Mouse (Mus musculus): ENCODE results near the gene Rffl.
"Not testable (repeated sequence)": the region's sequence is repeated elsewhere in the genome, so short reads cannot be mapped to it uniquely, and the experiment has no call there.

Rffl gene

DNA sequence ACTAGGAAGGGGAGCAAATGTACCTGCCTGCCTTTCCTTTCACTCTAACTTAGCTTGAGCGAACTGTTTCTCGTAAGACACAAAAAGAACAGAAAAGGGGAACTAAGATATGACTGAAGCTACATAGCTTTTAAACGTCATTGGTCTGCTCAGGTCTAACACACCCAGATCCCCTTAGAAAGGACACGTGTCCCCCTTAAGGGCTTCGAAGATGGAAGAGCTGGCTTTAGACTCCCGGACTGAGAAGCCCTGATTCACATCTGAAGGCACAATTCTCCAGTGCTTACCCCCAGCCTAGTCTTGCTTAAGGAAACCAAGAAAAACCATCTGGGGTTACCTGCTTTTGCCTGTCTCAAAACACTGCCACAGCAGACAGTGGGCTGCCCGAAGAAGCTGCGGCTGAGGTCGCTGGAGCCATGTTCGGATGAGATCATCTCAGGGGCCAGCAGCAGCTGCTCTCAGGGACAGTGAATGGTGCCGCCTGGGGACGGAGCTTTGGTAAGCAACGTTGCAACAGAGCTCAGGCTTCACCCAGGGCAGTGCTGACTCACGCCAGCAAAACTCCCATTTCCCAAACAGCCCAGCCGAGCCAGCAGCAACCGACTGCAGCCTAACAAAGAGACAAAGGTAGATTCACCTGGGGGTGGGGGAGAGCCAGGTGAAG lies 25.5 kb downstream of the Rffl start:
- DNase-seq (ENCODE audit: low spot score) = no peak

GRCm38 (mm10) chr11:82844771-82845414 lies 26.1 kb downstream of the Rffl start:
- no peak for DNase-seq (ENCODE audit: low spot score)

DNA sequence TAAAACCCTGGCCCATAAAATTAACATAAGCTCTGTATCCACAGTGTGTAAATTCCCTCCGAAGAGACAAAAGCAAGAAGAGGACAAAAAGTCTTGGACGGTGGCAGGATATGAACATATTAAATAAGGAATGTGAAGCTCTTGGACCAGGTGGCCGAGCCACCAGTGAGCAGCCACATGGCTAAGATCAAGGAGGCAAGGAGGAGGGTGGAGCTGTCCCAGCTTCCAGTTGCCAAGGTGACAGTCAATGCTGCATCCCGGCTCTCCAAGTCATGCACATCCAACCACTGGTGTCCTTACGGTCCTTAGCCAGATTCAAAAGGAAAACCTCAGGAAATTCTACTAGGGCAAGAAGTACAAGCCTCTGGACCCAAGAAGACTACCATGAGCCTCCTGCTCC lies 32.5 kb downstream of the Rffl start:
- no peak for DNase-seq (ENCODE audit: low spot score)

GRCm38 (mm10) chr11:82837848-82838247 lies 33.2 kb downstream of the Rffl start:
- no peak for DNase-seq (ENCODE audit: low spot score)

DNA sequence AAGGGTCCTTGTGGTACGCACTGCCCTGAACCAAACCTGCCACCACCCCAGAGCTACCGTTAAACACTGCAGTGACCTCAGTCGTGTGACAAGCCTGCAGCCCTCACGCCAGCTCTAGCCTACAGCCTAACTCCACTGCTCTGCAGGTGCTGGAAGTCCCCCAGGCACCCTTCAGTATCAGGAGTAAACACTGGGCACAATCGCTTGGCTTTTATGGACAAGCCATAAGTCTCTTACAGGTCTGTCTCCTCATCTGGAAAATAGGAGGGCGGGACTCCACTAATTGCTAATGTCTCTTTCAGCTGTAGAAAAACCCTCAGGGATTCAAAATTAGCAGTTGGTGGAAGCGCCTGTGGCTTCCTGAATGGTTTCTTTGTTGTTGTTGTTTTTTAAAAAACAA lies 33.8 kb downstream of the Rffl start:
- DNase-seq (ENCODE audit: low spot score) = no peak

- no peak for DNase-seq (ENCODE audit: low spot score)
These were observed 35.2 kb downstream of the Rffl start for GRCm38 (mm10) chr11:82835616-82836432.

DNA sequence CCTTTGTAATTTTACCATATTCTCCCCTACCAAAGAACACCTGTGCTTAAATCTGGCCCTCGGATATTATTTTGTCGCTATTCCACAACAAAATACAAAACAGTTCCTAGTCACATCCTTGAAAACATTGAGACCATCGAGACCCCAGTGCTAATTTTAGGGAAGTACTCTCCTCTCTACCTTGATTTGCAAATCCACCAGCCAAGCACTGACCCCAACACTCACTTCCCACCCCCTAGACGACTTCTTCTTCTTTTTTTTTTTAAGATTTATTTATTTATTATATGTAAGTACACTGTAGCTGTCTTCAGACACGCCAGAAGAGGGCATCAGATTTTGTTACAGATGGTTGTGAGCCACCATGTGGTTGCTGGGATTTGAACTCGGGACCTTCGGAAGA lies 36.7 kb downstream of the Rffl start:
- DNase-seq (ENCODE audit: low spot score) = not testable (repeated sequence)

- DNase-seq (ENCODE audit: low spot score) = no peak
These were observed 37.1 kb downstream of the Rffl start for GRCm38 (mm10) chr11:82833929-82834328.

DNA sequence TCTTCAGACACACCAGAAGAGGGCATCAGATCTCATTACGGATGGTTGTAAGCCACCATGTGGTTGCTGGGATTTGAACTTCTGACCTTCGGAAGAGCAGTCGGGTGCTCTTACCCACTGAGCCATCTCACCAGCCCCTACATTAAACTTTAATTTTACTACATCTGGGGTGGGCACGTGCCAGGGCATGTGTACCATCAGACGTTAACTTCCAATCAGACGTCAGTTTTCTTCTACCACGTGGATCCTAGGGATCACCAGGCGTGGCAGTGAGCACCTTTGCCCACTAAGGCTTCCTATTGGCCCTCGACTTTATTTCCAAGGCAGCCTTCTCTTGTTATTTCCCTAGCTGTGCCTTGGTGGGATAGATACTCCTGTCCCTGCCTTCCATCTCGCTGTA lies 38.6 kb downstream of the Rffl start:
- not testable (repeated sequence) for DNase-seq (ENCODE audit: low spot score)

DNA sequence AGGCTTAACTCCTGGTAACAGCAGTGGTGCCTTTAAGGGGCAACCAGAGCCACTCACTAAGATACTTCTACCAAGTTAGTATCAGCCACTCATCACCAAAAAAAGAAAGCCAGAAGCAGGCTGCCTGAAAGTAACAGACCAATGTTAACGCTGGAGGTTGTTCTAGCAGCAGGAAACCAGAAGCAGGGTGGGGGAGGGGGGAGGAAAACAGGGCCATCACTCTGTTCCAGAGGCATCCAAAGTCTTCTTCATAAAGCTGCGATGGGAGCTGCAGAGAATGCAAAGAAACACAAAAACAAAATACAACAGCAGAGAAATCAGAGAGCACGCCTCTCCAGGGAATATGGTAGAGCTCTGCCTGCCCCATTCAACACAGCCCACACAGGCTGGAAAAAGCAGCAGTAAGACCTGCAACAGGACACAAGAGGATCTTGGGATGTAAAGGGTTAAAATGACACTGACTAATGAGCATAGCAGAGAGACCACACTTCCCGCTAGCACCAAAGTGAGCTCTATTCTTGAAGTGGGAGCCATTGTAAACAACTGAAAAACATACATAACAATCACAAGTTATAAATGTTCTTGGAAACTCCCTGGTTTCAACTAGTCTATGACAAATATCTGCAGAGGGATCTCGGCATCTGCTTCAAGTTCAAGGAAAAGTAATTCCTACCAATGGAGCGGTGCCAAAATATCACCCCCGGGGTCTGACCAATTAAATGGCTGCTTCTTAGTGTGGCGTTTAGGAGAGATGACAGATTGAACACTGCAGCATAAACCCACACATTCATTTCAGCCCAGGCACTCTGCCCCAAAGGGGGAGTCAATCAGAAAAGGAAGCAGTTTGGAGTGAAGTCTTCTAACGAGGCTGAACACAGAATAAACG lies 39.8 kb downstream of the Rffl start:
- no peak for DNase-seq (ENCODE audit: low spot score)

DNA sequence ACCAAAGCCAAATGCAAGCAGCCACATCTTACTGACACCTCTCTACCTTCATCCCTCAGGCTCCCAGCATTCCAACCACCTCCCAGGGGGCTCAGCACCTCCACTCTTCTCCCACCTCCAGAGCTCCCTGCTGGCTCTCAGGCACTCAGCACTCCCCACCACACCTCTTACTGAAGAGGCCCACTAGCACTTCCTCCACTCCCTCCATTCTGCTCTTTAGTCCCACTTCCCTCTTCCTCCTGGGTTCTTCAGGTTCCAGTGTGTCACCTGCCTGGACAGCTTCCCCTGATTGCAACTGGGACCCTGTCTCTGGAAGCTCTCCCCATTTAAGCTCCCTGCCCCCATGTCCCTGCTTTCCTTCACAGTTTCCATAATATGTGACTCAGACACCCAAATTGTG lies 44.2 kb downstream of the Rffl start:
- no peak for DNase-seq (ENCODE audit: low spot score)

DNA sequence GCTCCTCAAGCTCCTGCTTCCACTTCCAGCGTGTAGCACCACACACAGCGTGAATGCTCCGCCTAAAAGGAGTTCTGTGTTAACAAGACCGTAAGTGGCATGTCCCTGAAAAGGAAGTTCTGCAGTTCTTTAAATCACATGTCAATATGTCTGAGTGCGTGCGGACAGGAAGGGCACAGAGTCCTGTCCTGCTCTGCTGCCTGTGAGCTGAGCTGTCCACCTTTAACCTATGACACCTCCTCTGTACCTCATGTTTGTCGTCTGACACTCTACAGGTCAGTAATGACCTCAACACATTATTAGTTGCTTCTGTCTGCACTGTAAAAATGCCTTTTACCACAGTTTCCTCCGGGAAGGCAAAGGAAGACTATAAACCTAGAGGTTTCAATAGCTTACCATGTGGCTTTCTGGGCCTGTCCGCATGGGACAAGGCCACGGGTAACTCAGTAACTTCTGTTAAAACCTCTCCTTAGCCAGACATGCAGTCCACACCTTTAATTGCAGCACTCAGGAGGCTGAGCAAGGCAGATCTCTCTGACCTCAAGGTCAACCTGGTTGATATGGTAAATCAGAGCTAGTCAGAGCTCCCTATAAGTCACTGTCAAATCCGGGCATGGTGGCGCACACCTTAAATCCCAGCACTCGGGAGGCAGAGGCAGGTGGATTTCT lies 50.1 kb downstream of the Rffl start:
- DNase-seq (ENCODE audit: low spot score) = no peak

DNA sequence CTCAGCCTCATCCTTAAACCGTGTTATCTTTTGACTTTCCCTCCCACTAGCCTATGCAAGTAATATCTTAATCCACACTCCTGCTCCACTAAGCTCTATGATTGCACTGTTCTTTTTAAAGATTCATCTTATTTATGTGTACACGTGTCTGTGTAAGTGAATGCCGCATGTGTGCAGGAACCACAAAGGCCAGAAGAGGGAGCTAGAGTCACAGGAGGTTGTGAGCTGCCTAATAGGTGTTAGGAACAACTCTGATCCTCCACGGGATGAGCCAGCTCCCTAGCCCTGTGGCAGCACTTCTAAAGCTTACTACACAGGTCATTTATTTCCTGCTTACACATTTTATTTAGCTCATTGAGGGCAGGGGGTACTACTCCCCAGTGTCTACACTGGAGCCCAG lies 51.7 kb downstream of the Rffl start:
- no peak for DNase-seq (ENCODE audit: low spot score)

- no peak for DNase-seq (ENCODE audit: low spot score)
These were observed 62.5 kb downstream of the Rffl start for GRCm38 (mm10) chr11:82808485-82808884.

- no peak for DNase-seq (ENCODE audit: low spot score)
These were observed 63.6 kb downstream of the Rffl start for GRCm38 (mm10) chr11:82807370-82807769.

GRCm38 (mm10) chr11:82806656-82807055 lies 64.4 kb downstream of the Rffl start:
- no peak for DNase-seq (ENCODE audit: low spot score)

- no peak for DNase-seq (ENCODE audit: low spot score)
These were observed 87.6 kb downstream of the Rffl start for GRCm38 (mm10) chr11:82783453-82783852.

GRCm38 (mm10) chr11:82782197-82782596 lies 88.8 kb downstream of the Rffl start:
- no peak for DNase-seq (ENCODE audit: low spot score)

DNA sequence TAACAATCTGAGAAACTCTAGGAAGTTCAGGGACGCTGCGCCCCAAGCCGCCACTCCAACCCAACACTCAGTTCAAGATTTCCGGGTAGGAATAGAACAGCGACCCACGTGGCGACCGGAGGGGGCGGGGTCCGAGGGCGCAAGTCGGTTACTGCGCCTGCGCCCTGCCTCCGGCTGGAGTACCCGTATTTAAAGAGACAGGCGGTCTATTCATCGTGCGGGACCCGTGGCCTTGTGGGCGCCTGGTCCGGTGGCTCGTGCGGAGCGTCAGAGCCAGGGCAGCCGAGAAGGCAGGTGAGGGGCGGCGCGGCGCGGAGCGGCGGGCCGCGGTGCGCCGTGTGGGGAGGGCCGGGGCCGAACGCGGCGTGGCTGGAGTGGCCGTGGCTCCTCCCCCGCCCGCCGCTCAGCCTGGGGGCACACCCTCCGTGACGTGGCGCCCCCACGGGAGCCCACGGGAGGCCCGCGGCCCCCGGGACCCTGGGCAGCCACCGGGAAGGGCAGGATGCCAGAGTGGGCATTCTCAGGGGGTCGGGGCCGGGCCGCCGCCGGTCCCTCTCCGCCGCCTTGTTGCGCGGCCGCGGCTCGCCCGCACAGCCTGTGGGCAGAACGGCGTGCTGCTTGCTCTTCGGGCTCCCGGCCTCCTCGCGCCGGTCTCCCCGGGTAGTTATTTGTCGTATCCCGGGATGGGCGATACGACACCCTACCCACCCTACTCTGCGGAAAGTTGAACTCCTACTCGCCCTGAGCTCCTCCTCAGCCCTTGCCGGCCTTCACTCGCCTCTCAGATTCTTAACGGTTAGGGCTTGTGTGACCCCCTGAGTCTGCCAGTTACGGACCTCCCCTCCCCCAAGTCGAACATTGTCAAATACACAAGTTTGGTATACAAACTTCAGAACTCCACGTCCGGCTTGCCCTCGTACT lies 89.8 kb downstream of the Rffl start, which contains the start of gene Lig3:
Gene Lig3, plus strand, starts transcription at position 126 of the 921 bp plus-strand sequence.
- DNase-seq (ENCODE audit: low spot score) = peak; percentile 75

GRCm38 (mm10) chr11:82780134-82780533 lies 90.9 kb downstream of the Rffl start:
- no peak for DNase-seq (ENCODE audit: low spot score)
